Mouse (Mus musculus) forebrain, embryonic 10.5 days (tissue): ENCODE results near the gene Pla2r1. TPM values are rescaled to one million over a fixed set of nuclear protein-coding genes. Genes with fewer than 3 reads are reported as not detected.
A peak's percentile ranks its signal among the peaks of the same experiment; 100 is the strongest.

Experiments used
- DNase-seq: peaks from one replicate; pipeline ENCODE4 v3.0.0-alpha.2; 2017; ENCODE audit warnings: low spot score; ENCODE audit errors: extremely low spot score
- H3K27ac ChIP-seq: fragments of 300-500 bp; sonication (generic); 2 replicates; pipeline ENCODE4 v1.5.1; 2016; ENCODE audit warnings: mild to moderate bottlenecking
- H3K27me3 ChIP-seq: fragments of 300-500 bp; sonication (generic); 2 replicates; pipeline ENCODE4 v1.6.1; 2016; ENCODE audit warnings: mild to moderate bottlenecking; ENCODE audit not compliant: poor library complexity, severe bottlenecking
- H3K36me3 ChIP-seq: fragments of 300-500 bp; sonication (generic); replicated peaks from 2 replicates; pipeline ENCODE4 v1.6.1; 2016; ENCODE audit warnings: mild to moderate bottlenecking, moderate library complexity
- H3K4me1 ChIP-seq: fragments of 300-500 bp; sonication (generic); 2 replicates; pipeline ENCODE4 v1.6.1; 2016
- H3K4me3 ChIP-seq: fragments of 300-500 bp; sonication (generic); 2 replicates; pipeline ENCODE4 v1.5.1; 2016; ENCODE audit warnings: mild to moderate bottlenecking, moderate library complexity
- H3K9me3 ChIP-seq: fragments of 300-500 bp; sonication (generic); 2 replicates; pipeline ENCODE4 v1.6.1; 2016; ENCODE audit warnings: mild to moderate bottlenecking, moderate library complexity
- WGBS: fragments of 180-500 bp; shearing (Covaris S2); methylation state at CpG from one replicate; pipeline ENCODE4 v1.1.7; 2016; 5-methylcytosine and 5-hydroxymethylcytosine counted together
- polyA plus RNA-seq: library from polyadenylated mRNA; unstranded; fragments of >200 nt; fragmentation: Nextera tagmentation; extraction: Ambion mirVana; gene quantifications from 2 replicates; pipeline ENCODE4 v1.2.1, GENCODE M21; 2016

Pla2r1 gene
- polyA plus RNA-seq, 1 experiment from 2014 or later: 1.3 TPM

DNA sequence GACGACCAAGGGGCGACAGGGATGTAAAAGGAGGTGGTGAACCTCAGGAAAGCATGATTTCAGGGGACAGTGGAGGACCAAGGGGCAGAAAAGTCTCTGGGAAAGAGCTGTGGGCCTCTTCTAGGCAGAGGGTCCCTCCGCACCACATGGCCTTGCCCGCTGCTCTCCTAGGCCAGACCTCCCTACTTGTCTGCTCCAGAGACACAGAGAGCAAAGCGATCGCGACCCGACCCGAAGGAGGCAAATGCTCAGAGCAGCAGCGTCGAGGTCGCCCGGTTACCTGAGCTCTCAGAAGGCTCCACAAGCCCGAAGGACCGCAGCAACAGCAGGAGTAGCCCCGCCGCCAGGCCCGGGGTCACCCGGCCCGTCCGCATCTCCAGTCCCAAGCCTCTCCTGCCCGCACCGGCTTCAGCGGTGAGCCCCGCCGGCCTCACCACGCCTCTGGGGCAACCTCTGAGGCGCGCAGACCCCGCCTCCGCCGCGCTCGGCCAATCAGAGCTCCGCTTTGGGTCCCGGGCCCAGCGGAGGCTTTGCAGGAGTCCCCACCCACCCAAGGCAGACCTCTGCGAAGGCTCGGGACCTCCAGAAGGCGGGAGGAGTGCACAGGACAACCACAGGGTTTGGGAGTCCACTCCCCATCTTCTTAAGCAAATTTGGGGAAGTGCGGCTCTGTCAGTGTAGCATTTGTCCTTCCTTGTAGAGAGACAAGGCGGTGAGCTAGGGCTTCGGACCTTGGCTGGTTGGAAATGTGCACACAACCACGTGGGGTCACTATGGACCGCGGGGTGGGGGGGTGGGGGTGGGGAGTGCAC, 170.0 kb downstream of the Pla2r1 start, which contains the start of gene Ly75:
Gene Ly75 (minus strand): TSS at position 446 of the 812 bp plus-strand sequence.
- 2% methylated on average over 46 of the region's 46 CpGs for WGBS

DNA sequence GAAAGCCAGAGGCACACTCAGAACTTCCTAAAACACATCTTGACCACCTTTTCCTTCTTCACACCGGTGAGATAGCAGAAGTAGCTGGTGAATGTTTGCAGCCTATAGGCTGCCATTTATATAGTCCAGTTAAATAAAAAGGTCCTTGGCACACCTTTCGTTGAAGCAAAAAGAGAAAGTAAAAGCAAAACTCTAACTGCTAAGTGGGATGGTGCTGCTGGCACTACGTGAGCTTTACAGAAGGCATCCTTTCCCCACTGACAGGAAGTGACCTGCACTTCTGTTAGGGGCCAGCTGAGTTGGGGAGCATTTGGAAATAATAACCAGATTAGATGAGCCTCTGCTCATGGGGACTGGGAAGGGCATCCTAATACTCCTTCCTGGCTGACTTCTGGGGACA, 170.8 kb downstream of the Pla2r1 start:
- Histone ChIP-seq H3K27ac (no peak overlapping the region), H3K36me3 (no peaks in the 10 kb centered on the region), H3K4me1 (peaks cover 16% of the 10 kb centered on the region), H3K4me3 (peak overlapping the region; percentile 65), H3K9me3 (no peaks in the 10 kb centered on the region), H3K27me3 (peaks cover 47% of the 10 kb centered on the region)
- WGBS: 67% methylated on average over 3 of the region's 3 CpGs
- no peak for DNase-seq

More for the DNA sequence above, 170.0 kb downstream of the Pla2r1 start, which contains the start of gene Ly75:
- no peaks in the 10 kb centered on the region for H3K9me3 ChIP-seq
- peak; percentile 87 for DNase-seq
- peak within 1 kb of the TSS; percentile 82 for H3K27ac ChIP-seq
- peak within 1 kb of the TSS; percentile 65 for H3K4me3 ChIP-seq
- peaks cover 16% of the 10 kb centered on the region for H3K4me1 ChIP-seq
- no peaks in the 10 kb centered on the region for H3K36me3 ChIP-seq
- peaks cover 47% of the 10 kb centered on the region for H3K27me3 ChIP-seq

DNA sequence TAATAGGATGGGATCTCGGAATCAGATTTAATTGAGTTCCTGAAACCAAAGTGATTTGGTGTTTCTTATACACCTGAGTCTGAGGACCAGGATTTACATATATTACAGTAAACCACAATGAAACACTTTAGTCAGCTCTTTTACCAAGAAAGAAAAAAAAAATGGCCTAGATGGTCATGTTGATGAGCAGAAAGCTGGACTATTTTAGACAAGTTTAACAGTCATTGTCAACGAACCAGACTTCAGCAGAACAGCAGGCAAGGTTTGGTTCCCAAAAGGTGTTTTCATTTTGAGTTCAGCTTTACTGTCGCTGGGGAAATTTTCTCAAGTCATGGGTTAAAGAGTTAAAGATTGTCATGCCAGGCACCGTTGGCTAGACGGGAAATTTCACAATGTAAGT, 175.8 kb downstream of the Pla2r1 start:
- no peaks in the 10 kb centered on the region for H3K9me3 ChIP-seq
- DNase-seq: no peak
- H3K4me1 ChIP-seq: peaks cover 2% of the 10 kb centered on the region
- H3K36me3 ChIP-seq: no peaks in the 10 kb centered on the region
- no peak overlapping the region for H3K4me3 ChIP-seq
- 93% methylated on average over 5 of the region's 5 CpGs for WGBS
- H3K27me3 ChIP-seq: peaks cover 17% of the 10 kb centered on the region
- H3K27ac ChIP-seq: no peak overlapping the region

- no peak for DNase-seq
- Histone ChIP-seq H3K36me3 (no peaks in the 10 kb centered on the region), H3K9me3 (no peaks in the 10 kb centered on the region), H3K4me3 (no peak overlapping the region), H3K4me1 (no peaks in the 10 kb centered on the region), H3K27me3 (peaks cover 1% of the 10 kb centered on the region; the same call in 1 of the 2 replicates), H3K27ac (no peak overlapping the region)
- WGBS: 95% methylated on average over 15 of the region's 15 CpGs
Measured at GRCm38 (mm10) chr2:60375608-60376107, 177.4 kb downstream of the Pla2r1 start.

GRCm38 (mm10) chr2:60375126-60375525, 178.0 kb downstream of the Pla2r1 start:
- Histone ChIP-seq H3K9me3 (no peaks in the 10 kb centered on the region), H3K36me3 (no peaks in the 10 kb centered on the region), H3K4me1 (no peaks in the 10 kb centered on the region), H3K27ac (no peak overlapping the region), H3K27me3 (no peaks in the 10 kb centered on the region), H3K4me3 (no peak overlapping the region)
- 92% methylated on average over 8 of the region's 8 CpGs for whole genome bisulfite sequencing
- no peak for DNase-seq

DNA sequence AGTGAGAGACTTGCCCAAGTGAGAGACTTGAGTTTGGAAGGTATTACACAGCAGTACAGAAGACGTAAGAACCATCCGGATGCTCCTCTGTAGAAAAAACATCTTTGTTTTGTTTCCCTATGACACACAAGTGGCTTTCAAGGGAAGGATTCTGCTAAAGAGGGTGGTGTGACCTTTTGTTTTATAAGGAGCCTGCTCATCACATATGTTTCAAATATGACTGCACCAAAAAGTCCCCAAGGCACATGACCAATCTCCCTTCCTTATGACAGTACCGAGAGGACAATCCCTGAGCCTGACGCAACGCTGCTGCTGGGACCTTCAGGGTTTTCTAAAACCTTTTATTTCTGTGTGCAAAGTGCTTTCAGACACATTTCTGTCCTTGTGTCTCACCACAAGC, 182.9 kb downstream of the Pla2r1 start:
- Histone ChIP-seq H3K4me3 (no peak overlapping the region), H3K9me3 (no peaks in the 10 kb centered on the region), H3K4me1 (no peaks in the 10 kb centered on the region), H3K36me3 (no peaks in the 10 kb centered on the region), H3K27me3 (no peaks in the 10 kb centered on the region), H3K27ac (no peak overlapping the region)
- no peak for DNase-seq
- 95% methylated on average over 5 of the region's 5 CpGs for WGBS

GRCm38 (mm10) chr2:60369454-60369853, 183.7 kb downstream of the Pla2r1 start:
- Histone ChIP-seq H3K4me1 (no peaks in the 10 kb centered on the region), H3K36me3 (no peaks in the 10 kb centered on the region), H3K27ac (no peak overlapping the region), H3K27me3 (no peaks in the 10 kb centered on the region), H3K4me3 (no peak overlapping the region), H3K9me3 (no peaks in the 10 kb centered on the region)
- 70% methylated on average over 4 of the region's 4 CpGs for WGBS
- DNase-seq: no peak

- WGBS: 94% methylated on average over 7 of the region's 7 CpGs
Measured at GRCm38 (mm10) chr2:60367871-60368270, 185.2 kb downstream of the Pla2r1 start.

More at GRCm38 (mm10) chr2:60367871-60368270, 185.2 kb downstream of the Pla2r1 start:
- DNase-seq: no peak
- Histone ChIP-seq H3K4me3 (no peak overlapping the region), H3K27me3 (no peaks in the 10 kb centered on the region), H3K27ac (no peak overlapping the region), H3K36me3 (no peaks in the 10 kb centered on the region), H3K4me1 (no peaks in the 10 kb centered on the region), H3K9me3 (no peaks in the 10 kb centered on the region)

Other genes with a start within 250 kb of the Pla2r1 start
- 3.7 and 3.9 TPM in 2 replicates for gene Ly75, start 170.0 kb downstream of the Pla2r1 start, polyA plus RNA-seq
- gene Itgb6, start 169.3 kb upstream of the Pla2r1 start, polyA plus RNA-seq: 0.33 and 1.3 TPM in 2 replicates